Mouse (Mus musculus) cortical plate, adult 2 months (tissue): ENCODE measurements around the gene Gfpt2.

ENCODE experiments used
- CTCF ChIP-seq: fragments of 200-500 bp; IDR thresholded peaks from 2 replicates; pipeline ENCODE4 v1.5.1; 2011; ENCODE audit warnings: mild to moderate bottlenecking, control low read depth, low read length; ENCODE audit not compliant: insufficient read depth; ENCODE audit errors: extremely low read depth
- POLR2A ChIP-seq: fragments of 200-500 bp; IDR thresholded peaks from 2 replicates; pipeline ENCODE4 v1.6.1; 2011; ENCODE audit warnings: mild to moderate bottlenecking, low read length, control low read depth; ENCODE audit not compliant: insufficient read depth; ENCODE audit errors: extremely low read depth

GRCm38 (mm10) chr11:49861139-49861538, 67.2 kb downstream of the Gfpt2 start:
- TF ChIP-seq POLR2A (no peak), CTCF (no peak)
